Mouse (Mus musculus) kidney, postnatal 14 days (tissue): Measurements from ENCODE around the gene B3gnt7.

ENCODE experiments used
- DNase-seq: peaks from one replicate; pipeline ENCODE4 v3.0.0; 2022; ENCODE audit warnings: mixed read lengths

The B3gnt7 gene

GRCm38 (mm10) chr1:86302532-86302931 lies at the start of gene B3gnt7:
Gene B3gnt7 (plus strand): TSS chr1:86302832.
- DNase-seq: no peak

GRCm38 (mm10) chr1:86253410-86253809 lies 49.2 kb upstream of the B3gnt7 start:
- DNase-seq: no peak

DNA sequence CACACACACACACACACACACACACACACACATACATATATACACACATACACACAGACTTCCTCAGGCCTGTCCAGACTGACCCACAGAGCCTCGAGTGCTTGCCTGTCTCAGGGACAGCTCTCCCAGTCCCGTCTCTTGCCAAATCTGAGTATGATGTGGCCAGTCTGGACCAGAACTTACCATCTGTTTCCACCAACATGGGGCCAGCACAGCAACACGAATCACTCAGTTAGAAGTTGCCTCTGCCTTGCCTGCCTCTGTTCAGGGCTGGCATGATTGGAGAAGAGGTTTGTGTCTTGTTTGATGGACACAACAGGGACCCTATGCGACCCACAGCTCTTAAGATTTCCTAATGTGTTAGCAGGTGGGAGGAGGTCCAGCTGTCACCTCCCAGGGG lies 46.3 kb upstream of the B3gnt7 start:
- no peak for DNase-seq

- DNase-seq: no peak
Measured at GRCm38 (mm10) chr1:86257228-86257627, 45.4 kb upstream of the B3gnt7 start.

DNA sequence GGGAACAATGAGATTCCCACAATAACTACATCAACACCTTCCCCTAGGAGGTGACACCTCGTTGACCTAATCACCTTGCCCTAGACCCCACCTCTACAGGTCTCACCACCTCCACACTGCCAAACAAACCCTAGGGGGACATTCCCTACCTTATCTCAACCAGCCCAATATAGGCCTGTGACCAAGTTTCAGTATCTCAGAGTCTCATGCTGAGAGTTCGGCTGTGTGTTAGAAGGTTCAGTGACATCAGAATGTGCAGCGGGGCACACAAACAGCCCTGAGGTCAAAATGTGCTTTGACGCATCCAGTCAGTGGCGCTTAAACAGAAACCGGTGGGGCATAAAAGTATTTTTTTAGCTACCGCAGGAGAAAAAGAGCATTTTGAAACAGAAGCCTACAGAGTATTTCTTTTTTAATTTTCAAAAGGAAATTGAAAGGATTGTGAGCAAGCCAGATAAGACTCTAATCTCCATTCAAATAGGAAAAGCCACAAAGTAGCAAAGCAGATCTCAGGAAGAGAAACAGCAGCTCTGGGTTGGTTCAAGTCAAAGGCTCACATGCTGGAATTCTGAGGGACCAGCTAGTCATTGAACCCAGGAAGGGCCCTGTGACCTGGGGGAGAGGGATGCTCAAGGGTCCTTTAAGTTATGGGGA lies 44.3 kb upstream of the B3gnt7 start:
- DNase-seq: no peak

DNA sequence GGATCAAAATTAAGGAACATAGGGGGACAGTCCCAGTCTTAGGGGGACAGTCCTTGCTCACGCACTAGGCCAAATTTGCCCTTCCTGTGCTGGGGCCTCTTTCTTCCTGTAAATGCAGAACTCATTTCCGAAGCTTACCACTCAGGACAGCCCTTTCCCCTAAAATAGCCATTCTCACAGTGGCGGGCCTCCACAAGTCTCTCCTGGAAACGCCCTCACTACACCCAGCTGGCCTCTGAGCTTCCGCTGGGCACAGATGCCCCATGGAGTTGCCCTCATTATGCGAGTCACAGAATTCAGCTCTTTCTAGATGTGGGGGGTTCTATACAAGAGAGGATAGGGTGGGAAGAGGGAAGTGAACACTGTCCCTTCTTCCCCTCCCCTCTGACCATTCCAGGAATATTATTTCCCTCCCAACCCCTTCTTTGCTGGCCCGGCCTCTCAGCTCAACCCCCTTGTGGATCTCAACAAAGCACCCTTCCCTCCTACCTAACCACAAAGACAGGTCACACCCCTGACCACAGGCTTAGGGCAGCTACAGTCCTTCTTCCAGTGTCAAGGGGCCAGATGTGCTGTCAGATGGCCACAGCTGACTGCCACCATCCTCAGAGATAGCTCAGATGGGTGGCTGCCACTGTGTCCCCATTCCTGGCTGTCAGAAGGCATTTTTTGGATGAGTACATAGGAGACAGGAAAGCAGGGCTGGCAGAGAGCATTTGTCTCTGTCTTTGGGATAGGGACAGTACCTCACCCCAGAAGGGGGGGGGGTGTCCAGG lies 38.9 kb upstream of the B3gnt7 start:
- no peak for DNase-seq

DNA sequence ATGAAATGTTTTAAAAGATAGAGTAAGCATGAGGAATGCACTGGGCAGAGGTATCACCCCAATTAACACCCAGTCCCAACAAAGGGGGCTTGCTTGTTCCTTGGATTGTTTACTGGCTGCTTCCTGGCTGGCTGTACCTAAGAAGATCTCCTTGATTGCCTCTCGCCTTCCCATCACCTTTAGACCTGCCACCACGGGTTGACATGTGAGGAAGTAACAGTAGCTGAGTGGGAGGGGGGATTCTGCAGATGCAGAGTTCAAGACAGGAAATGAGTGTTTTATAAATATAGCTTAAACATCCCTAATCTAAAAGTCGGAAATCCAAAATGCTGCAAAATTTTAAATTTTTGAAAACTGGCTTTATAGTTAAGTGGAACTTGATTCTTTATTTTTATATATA lies 37.6 kb upstream of the B3gnt7 start:
- no peak for DNase-seq

- no peak for DNase-seq
Measured at GRCm38 (mm10) chr1:86268492-86269189, 34.0 kb upstream of the B3gnt7 start.

- DNase-seq: no peak
Measured at GRCm38 (mm10) chr1:86269190-86269508, 33.5 kb upstream of the B3gnt7 start.

GRCm38 (mm10) chr1:86271707-86272106 lies 30.9 kb upstream of the B3gnt7 start:
- no peak for DNase-seq

- no peak for DNase-seq
Measured at GRCm38 (mm10) chr1:86277055-86277454, 25.6 kb upstream of the B3gnt7 start.

DNA sequence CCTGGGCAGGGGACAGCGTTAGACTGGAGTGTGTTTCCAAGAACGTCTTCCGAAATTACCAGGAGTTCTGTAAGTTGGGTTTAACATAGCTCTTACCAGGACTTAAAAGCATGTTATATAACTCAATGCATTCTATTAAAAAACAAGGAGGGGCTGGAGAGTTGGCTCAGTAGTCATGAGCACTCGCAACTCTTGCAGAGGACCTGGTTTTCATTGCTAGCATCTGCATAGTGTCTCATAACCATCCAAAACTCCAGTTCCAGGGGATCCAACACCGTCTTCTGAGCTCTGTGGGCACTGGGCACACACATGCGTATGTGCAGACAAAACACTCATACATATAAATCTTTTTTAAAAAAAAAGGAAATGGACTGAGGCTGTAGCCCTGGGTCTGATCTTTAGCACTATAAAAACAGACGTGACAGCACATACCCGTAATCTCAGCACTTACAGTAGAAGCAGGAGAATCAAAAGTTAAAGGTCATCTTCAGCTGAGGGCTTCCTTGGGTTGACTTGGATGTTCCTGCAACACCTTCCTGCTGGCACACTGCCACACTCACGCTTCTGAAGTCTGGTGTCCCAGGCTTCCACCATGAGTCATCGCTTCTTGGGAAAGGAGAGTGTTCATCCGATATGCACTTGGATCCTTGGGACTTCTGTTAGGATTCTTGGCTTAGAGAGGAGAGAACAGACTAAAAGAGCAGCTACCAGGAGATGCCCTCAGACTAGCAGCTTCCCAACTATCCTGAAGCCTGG lies 20.7 kb upstream of the B3gnt7 start:
- peak; percentile 58 for DNase-seq

DNA sequence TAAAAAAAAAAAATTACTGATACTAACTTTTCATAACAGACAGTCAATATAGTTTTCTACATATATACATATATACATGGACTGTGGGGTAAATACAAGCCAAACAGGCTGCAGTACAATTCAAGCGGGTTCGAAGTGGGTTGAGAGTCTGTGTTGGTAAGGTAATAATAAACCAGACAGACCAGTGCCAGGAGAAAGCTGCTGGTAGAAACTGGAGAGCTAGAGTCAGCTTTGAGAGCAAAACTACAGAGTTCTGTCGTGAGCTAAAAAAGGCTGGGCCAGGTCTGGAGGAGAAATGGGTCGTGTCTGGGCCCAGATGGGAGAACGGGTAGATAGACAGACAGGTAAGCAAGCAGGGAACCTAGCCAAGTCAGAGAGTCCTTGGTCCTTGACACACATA lies 18.5 kb upstream of the B3gnt7 start:
- no peak for DNase-seq

DNA sequence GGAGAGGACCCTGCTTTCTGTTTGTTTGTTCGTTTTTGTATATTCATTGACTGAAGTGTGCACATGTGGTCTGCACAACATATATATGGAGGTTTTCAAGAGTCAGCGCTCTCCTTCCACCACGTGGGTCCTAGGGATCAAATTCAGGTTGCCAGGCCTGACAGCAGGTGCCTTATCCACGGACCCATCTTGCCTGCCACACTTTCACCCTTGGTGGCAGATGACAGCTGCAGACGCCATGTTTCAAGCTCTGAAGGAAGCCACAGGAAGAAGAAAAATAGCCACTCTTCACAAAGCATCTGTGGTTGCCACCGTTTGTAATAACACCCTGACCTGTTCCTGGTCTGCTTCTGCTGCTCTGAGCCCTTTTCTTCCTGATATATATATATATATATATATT lies 17.3 kb upstream of the B3gnt7 start:
- DNase-seq: no peak

- DNase-seq: no peak
Measured at GRCm38 (mm10) chr1:86287473-86287872, 15.2 kb upstream of the B3gnt7 start.

- no peak for DNase-seq
Measured at GRCm38 (mm10) chr1:86290452-86290851, 12.2 kb upstream of the B3gnt7 start.

GRCm38 (mm10) chr1:86293091-86293490 lies 9.5 kb upstream of the B3gnt7 start:
- DNase-seq: no peak

DNA sequence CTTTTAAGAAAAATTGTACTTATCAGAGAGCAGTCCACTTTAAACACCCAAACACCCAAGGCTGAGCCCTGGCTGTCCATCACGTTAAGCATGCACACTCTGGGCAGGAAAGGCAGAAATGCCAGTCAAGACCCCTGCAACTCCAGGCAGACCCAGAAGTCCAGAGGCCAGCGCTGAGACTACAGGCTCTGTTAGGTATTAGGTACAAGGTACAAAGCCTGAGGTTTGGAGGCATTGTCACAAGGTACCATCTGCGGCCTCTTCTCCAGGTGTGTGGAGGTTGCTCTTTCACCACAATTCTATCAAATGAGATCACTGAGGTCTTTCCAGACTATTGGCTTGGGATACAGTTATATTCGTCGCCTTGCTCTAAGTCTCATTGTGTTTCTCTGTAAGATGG lies 8.8 kb upstream of the B3gnt7 start:
- DNase-seq: peak; percentile 65

DNA sequence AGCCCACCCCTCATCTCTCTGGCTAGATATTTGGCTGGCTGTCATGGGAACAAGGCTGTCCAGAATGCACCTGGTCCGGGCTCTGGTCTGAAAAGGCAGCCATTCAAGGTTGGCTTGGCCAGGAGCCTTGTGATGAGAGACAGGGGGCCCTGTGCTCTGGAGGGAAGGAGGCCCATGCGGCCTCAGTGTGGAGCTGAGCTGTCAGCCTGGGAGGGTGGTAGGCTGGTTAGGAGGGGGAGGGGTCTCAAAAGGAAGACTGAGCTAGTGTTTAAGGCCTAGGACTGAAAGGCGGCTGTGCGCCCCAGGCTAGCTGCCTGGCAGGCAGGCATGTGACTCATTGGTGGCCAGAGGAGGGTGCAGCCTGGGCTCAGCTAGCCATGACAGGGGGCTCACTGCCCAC lies 8.2 kb upstream of the B3gnt7 start:
- DNase-seq: no peak

GRCm38 (mm10) chr1:86300093-86300492 lies 2.5 kb upstream of the B3gnt7 start:
- no peak for DNase-seq

DNA sequence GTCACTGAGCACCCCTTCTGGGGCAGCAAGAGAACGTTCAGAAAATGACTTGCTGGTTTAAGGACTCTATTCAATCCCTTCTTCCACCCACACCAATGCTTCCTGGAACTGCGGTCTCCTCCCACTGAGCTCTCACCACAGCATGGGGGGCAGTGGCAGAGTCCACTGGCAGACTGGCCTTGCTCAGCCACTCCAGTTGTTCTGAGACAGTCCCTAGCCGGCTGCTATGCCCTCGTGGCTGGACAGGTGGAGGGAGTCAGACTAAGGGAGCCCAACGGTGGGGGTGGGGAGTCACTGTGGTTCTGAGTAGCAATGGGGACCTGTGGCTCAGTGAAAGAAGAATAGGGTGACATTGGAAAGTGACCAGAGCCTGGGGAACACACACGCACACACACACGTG lies 1.9 kb upstream of the B3gnt7 start:
- DNase-seq: no peak

DNA sequence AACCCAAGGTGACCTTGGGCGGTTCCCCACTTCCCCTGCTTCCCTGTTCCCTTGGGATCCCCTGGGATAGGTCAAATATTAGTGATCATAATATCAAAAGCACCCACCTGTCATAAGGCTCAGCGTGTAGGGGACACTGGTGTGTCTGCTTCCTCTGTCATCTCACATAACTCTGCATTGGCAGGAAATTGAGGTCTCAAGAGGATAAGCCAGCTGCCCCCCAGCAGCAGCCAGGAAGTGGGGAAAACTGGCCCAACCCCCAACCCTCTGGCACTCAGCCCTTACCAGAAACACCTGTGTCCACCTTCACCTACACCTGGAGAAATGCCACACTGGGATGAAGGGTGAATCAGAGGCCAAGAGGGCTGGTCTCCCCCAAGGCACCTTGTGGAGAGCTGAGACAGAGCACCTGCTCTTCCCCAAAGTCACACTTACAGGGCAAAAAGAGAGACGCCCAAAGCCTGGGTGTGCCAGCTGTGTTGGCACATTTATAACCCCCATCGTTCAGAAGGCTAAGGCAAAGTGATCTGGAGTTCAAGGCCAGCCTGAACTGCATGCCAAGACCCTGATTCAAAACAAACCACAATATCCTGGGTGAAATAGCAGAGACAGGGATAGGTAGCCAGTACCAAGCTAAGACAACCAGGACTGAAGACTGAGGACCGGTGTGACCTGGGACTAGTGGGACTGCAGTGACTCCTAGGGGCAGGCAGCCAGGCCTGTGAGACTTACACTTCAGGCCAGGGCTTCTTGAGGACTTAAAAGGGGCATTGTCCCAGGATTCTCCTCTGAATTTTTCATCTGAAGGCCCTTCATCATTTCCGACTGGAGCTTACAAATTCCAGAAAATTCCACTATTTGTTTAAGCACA lies 1.2 kb upstream of the B3gnt7 start:
- DNase-seq: no peak
